Mouse (Mus musculus) MEL (cell line): Measurements from ENCODE around the gene Hnrnpl. TPM values are rescaled to one million over a fixed set of nuclear protein-coding genes. Genes with fewer than 3 reads are reported as not detected.
A peak's percentile ranks its signal among the peaks of the same experiment; 100 is the strongest.

Source experiments
- DNase-seq: peaks from one replicate; pipeline ENCODE4 v3.0.0; 2011; ENCODE audit warnings: low read depth, low spot score
- H3K27ac ChIP-seq: 2 replicates; pipeline ENCODE4 v1.5.1; 2012; ENCODE audit warnings: low read depth, mild to moderate bottlenecking, control low read depth, low read length, moderate library complexity; ENCODE audit not compliant: control insufficient read depth
- H3K27me3 ChIP-seq, 2 experiments: fragments of 150-350 bp in 1 of 2; sonication (generic) in 1 of 2; 2 replicates each; pipeline ENCODE4 v1.6.1; 2012; ENCODE audit warnings: low read length in 2 of 2, mild to moderate bottlenecking in 2 of 2, improper control_type of control experiment in 1 of 2, moderate library complexity in 1 of 2; ENCODE audit not compliant: insufficient read depth in 2 of 2, control insufficient read depth in 1 of 2
- H3K36me3 ChIP-seq, 2 experiments: 2 replicates each; pipeline ENCODE4 v1.6.1; 2012 to 2014; ENCODE audit warnings: low read length in 2 of 2, improper control_type of control experiment in 1 of 2, inconsistent platforms in 1 of 2, mild to moderate bottlenecking in 1 of 2; ENCODE audit not compliant: insufficient read depth in 2 of 2, control insufficient read depth in 1 of 2
- H3K4me1 ChIP-seq, 2 experiments: fragments of 150-350 bp in 1 of 2; sonication (generic) in 1 of 2; 2 replicates each; pipeline ENCODE4 v1.6.1; 2012; ENCODE audit warnings: low read length in 2 of 2, improper control_type of control experiment in 1 of 2, mild to moderate bottlenecking in 1 of 2; ENCODE audit not compliant: insufficient read depth in 2 of 2, control insufficient read depth in 1 of 2
- H3K4me3 ChIP-seq, 2 experiments: fragments of 150-350 bp in 1 of 2; sonication (generic) in 1 of 2; 2 replicates each; pipeline ENCODE4 v1.5.1; 2012; ENCODE audit warnings: low read depth in 2 of 2, low read length in 2 of 2, mild to moderate bottlenecking in 2 of 2, moderate library complexity in 2 of 2, control low read depth in 1 of 2, improper control_type of control experiment in 1 of 2; ENCODE audit not compliant: control insufficient read depth in 1 of 2, insufficient read depth in 1 of 2
- H3K79me2 ChIP-seq: 2 replicates; pipeline ENCODE4 v1.6.1; 2012; ENCODE audit warnings: mild to moderate bottlenecking, low read length, moderate library complexity; ENCODE audit not compliant: control insufficient read depth, poor library complexity, insufficient read depth
- H3K9ac ChIP-seq: 2 replicates; pipeline ENCODE4 v1.6.1; 2012; ENCODE audit warnings: low read depth, mild to moderate bottlenecking, control low read depth, low read length, moderate library complexity; ENCODE audit not compliant: control insufficient read depth, poor library complexity, severe bottlenecking
- H3K9me3 ChIP-seq: fragments of 150-350 bp; sonication (generic); replicated peaks from 2 replicates; pipeline ENCODE4 v1.6.1; 2012; ENCODE audit warnings: mild to moderate bottlenecking, low read length, improper control_type of control experiment, moderate library complexity; ENCODE audit not compliant: insufficient read depth
- BHLHE40 ChIP-seq: IDR thresholded peaks from 2 replicates; pipeline ENCODE4 v1.6.1; 2012; ENCODE audit warnings: low read depth, mild to moderate bottlenecking, inconsistent platforms, low read length, improper control_type of control experiment, borderline replicate concordance
- CHD1 ChIP-seq: IDR thresholded peaks from 2 replicates; pipeline ENCODE4 v1.6.1; 2012; ENCODE audit warnings: low read depth, mild to moderate bottlenecking, inconsistent platforms, low read length, improper control_type of control experiment
- CHD2 ChIP-seq: IDR thresholded peaks from 2 replicates; pipeline ENCODE4 v1.6.1; 2011; ENCODE audit warnings: low read length, improper control_type of control experiment
- CTCF ChIP-seq, 3 experiments: IDR thresholded peaks in 2 of 3; conservative IDR thresholded peaks in 1 of 3; 2 replicates each; pipeline ENCODE4 v1.5.1; 2011 to 2012; ENCODE audit warnings: low read length in 3 of 3, low read depth in 2 of 3, mild to moderate bottlenecking in 2 of 3, improper control_type of control experiment in 1 of 3, inconsistent platforms in 1 of 3, mixed read lengths in 1 of 3, moderate library complexity in 1 of 3; ENCODE audit not compliant: control insufficient read depth in 1 of 3, insufficient read depth in 1 of 3, poor library complexity in 1 of 3, severe bottlenecking in 1 of 3
- E2F4 ChIP-seq: IDR thresholded peaks from 2 replicates; pipeline ENCODE4 v1.6.1; 2011; ENCODE audit warnings: low read depth, low read length, improper control_type of control experiment, borderline replicate concordance
- ELF1 ChIP-seq: IDR thresholded peaks from 2 replicates; pipeline ENCODE4 v1.6.1; 2014; ENCODE audit warnings: low read depth, mild to moderate bottlenecking, inconsistent platforms, low read length, improper control_type of control experiment, moderate library complexity
- EP300 ChIP-seq, 2 experiments: IDR thresholded peaks; 2 replicates each; pipeline ENCODE4 v1.6.1; 2011; ENCODE audit warnings: improper control_type of control experiment in 2 of 2, low read length in 2 of 2, low read depth in 1 of 2, mild to moderate bottlenecking in 1 of 2
- ETS1 ChIP-seq: IDR thresholded peaks from 2 replicates; pipeline ENCODE4 v1.6.1; 2012; ENCODE audit warnings: low read depth, mild to moderate bottlenecking, inconsistent platforms, low read length, improper control_type of control experiment, moderate library complexity
- GABPA ChIP-seq: IDR thresholded peaks from 2 replicates; pipeline ENCODE4 v1.6.1; 2012; ENCODE audit warnings: low read depth, mild to moderate bottlenecking, inconsistent platforms, low read length, improper control_type of control experiment, moderate library complexity
- GATA1 ChIP-seq: IDR thresholded peaks from 2 replicates; pipeline ENCODE4 v1.6.1; 2011; ENCODE audit warnings: low read depth, low read length, improper control_type of control experiment
- HCFC1 ChIP-seq: IDR thresholded peaks from 2 replicates; pipeline ENCODE4 v1.6.1; 2012; ENCODE audit warnings: low read depth, mild to moderate bottlenecking, inconsistent platforms, low read length, improper control_type of control experiment, moderate library complexity
- JUND ChIP-seq: IDR thresholded peaks from 2 replicates; pipeline ENCODE4 v1.6.1; 2011; ENCODE audit warnings: low read depth, mild to moderate bottlenecking, improper control_type of control experiment, low read length
- MAFK ChIP-seq: IDR thresholded peaks from 2 replicates; pipeline ENCODE4 v1.6.1; 2011; ENCODE audit warnings: low read depth, mild to moderate bottlenecking, low read length, improper control_type of control experiment, borderline replicate concordance
- MAX ChIP-seq: IDR thresholded peaks from 2 replicates; pipeline ENCODE4 v1.6.1; 2011; ENCODE audit warnings: low read length, improper control_type of control experiment
- MAZ ChIP-seq: IDR thresholded peaks from 2 replicates; pipeline ENCODE4 v1.6.1; 2012; ENCODE audit warnings: low read depth, mild to moderate bottlenecking, inconsistent platforms, low read length, improper control_type of control experiment
- MEF2A ChIP-seq: IDR thresholded peaks from 2 replicates; pipeline ENCODE4 v1.6.1; 2014; ENCODE audit warnings: low read depth, mild to moderate bottlenecking, inconsistent platforms, low read length, improper control_type of control experiment; ENCODE audit not compliant: poor library complexity, insufficient replicate concordance, severe bottlenecking; ENCODE audit errors: extremely low read depth
- MXI1 ChIP-seq: IDR thresholded peaks from 2 replicates; pipeline ENCODE4 v1.6.1; 2011; ENCODE audit warnings: mild to moderate bottlenecking, low read depth, low read length, improper control_type of control experiment
- MYB ChIP-seq: IDR thresholded peaks from 2 replicates; pipeline ENCODE4 v1.6.1; 2011; ENCODE audit warnings: mild to moderate bottlenecking, low read depth, low read length, improper control_type of control experiment
- MYC ChIP-seq: IDR thresholded peaks from 2 replicates; pipeline ENCODE4 v1.6.1; 2011; ENCODE audit warnings: low read depth, mild to moderate bottlenecking, low read length, improper control_type of control experiment, moderate library complexity
- NRF1 ChIP-seq: IDR thresholded peaks from 2 replicates; pipeline ENCODE4 v1.6.1; 2014; ENCODE audit warnings: low read depth, mild to moderate bottlenecking, inconsistent platforms, low read length, improper control_type of control experiment, moderate library complexity; ENCODE audit not compliant: poor library complexity, insufficient read depth, severe bottlenecking
- POLR2A ChIP-seq, 2 experiments: IDR thresholded peaks; 2 replicates each; pipeline ENCODE4 v1.6.1; 2011 to 2012; ENCODE audit warnings: low read length in 2 of 2, mild to moderate bottlenecking in 2 of 2, control low read depth in 1 of 2, improper control_type of control experiment in 1 of 2, low read depth in 1 of 2, moderate library complexity in 1 of 2; ENCODE audit not compliant: control insufficient read depth in 1 of 2, insufficient read depth in 1 of 2, poor library complexity in 1 of 2
- POLR2AphosphoS2 ChIP-seq: IDR thresholded peaks from 2 replicates; pipeline ENCODE4 v1.6.1; 2011; ENCODE audit warnings: low read length, improper control_type of control experiment
- POLR2AphosphoS5 ChIP-seq: IDR thresholded peaks from 2 replicates; pipeline ENCODE4 v1.6.1; 2012; ENCODE audit warnings: low read depth, borderline replicate concordance, mild to moderate bottlenecking, inconsistent platforms, low read length, moderate library complexity, mixed read lengths
- RAD21 ChIP-seq: IDR thresholded peaks from 2 replicates; pipeline ENCODE4 v1.6.1; 2011; ENCODE audit warnings: mild to moderate bottlenecking, low read depth, low read length, improper control_type of control experiment
- RCOR1 ChIP-seq: IDR thresholded peaks from 2 replicates; pipeline ENCODE4 v1.6.1; 2012; ENCODE audit warnings: low read depth, mild to moderate bottlenecking, inconsistent platforms, low read length, improper control_type of control experiment
- SIN3A ChIP-seq: IDR thresholded peaks from 2 replicates; pipeline ENCODE4 v1.6.1; 2012; ENCODE audit warnings: low read length, improper control_type of control experiment, inconsistent platforms
- SMC3 ChIP-seq: IDR thresholded peaks from 2 replicates; pipeline ENCODE4 v1.6.1; 2011; ENCODE audit warnings: low read depth, low read length, improper control_type of control experiment
- TAL1 ChIP-seq: IDR thresholded peaks from 2 replicates; pipeline ENCODE4 v1.6.1; 2012; ENCODE audit warnings: mild to moderate bottlenecking, inconsistent platforms, low read length, moderate library complexity, mixed read lengths
- TBP ChIP-seq: IDR thresholded peaks from 2 replicates; pipeline ENCODE4 v1.8.0; 2011; ENCODE audit warnings: low read depth, low read length, improper control_type of control experiment
- TCF12 ChIP-seq: IDR thresholded peaks from 2 replicates; pipeline ENCODE4 v1.6.1; 2014; ENCODE audit warnings: low read depth, mild to moderate bottlenecking, inconsistent platforms, low read length, improper control_type of control experiment, moderate library complexity
- UBTF ChIP-seq: IDR thresholded peaks from 2 replicates; pipeline ENCODE4 v1.6.1; 2012; ENCODE audit warnings: low read depth, mild to moderate bottlenecking, inconsistent platforms, low read length, improper control_type of control experiment, moderate library complexity, borderline replicate concordance; ENCODE audit not compliant: insufficient read depth
- USF1 ChIP-seq: IDR thresholded peaks from 2 replicates; pipeline ENCODE4 v1.6.1; 2014; ENCODE audit warnings: low read depth, mild to moderate bottlenecking, inconsistent platforms, low read length, improper control_type of control experiment, moderate library complexity
- ZC3H11A ChIP-seq: IDR thresholded peaks from 2 replicates; pipeline ENCODE4 v1.6.1; 2012; ENCODE audit warnings: low read depth, mild to moderate bottlenecking, inconsistent platforms, low read length, improper control_type of control experiment
- ZKSCAN1 ChIP-seq: IDR thresholded peaks from 2 replicates; pipeline ENCODE4 v1.6.1; 2012; ENCODE audit warnings: low read depth, mild to moderate bottlenecking, inconsistent platforms, low read length, improper control_type of control experiment, moderate library complexity
- ZMIZ1 ChIP-seq: IDR thresholded peaks from 2 replicates; pipeline ENCODE4 v1.6.1; 2012; ENCODE audit warnings: low read depth, mild to moderate bottlenecking, inconsistent platforms, low read length, improper control_type of control experiment, moderate library complexity
- ZNF384 ChIP-seq: IDR thresholded peaks from 2 replicates; pipeline ENCODE4 v1.6.1; 2012; ENCODE audit warnings: low read depth, mild to moderate bottlenecking, inconsistent platforms, low read length, improper control_type of control experiment
- polyA plus RNA-seq, 2 experiments: library from polyadenylated mRNA; stranded (reverse) in 1 of 2; unstranded in 1 of 2; fragments of >175 nt in 1 of 2; fragments of >200 nt in 1 of 2; gene quantifications; 2 replicates each; pipeline versions ENCODE4 v1.2.1 to v1.2.4; 2012; ENCODE audit warnings: low replicate concordance in 2 of 2, low read depth in 1 of 2; ENCODE audit not compliant: insufficient read length in 2 of 2, insufficient read depth in 1 of 2, missing spikeins in 1 of 2
- total RNA-seq: library from RNA; depleted of rRNA; stranded (reverse); fragments of 300-350 nt; gene quantifications from 2 replicates; pipeline ENCODE4 v1.2.3, GENCODE M21; 2012

Hnrnpl gene
- total and polyA plus RNA-seq, 3 experiments: 246 to 1,095 (median 684) TPM

GRCm38 (mm10) chr7:28796562-28796975 lies 11.8 kb upstream of the Hnrnpl start:
- Histone ChIP-seq H3K4me1 (peaks cover 0 to 7% of the 10 kb centered on the region in 2 experiments; a peak in 2 of 4 replicates), H3K27ac (peak overlapping the region; percentile 53), H3K9me3 (no peaks in the 10 kb centered on the region), H3K79me2 (peaks cover 9% of the 10 kb centered on the region; the same call in 1 of the 2 replicates), H3K4me3 (peak overlapping the region; percentile 54 to 62)
- no peak for TF ChIP-seq POLR2AphosphoS2
- peak; percentile 93 for TF ChIP-seq SMC3
- TF ChIP-seq CHD2: no peak
- TF ChIP-seq GABPA: no peak
- TF ChIP-seq MAFK: no peak
- TF ChIP-seq RAD21: peak; percentile 83
- TF ChIP-seq TBP: 0 out of 2 replicates have a peak, but pooled peaks have one; percentile 35
- TF ChIP-seq MAX: peak; percentile 69
- no peak for TF ChIP-seq MYB
- TF ChIP-seq JUND: no peak
- TF ChIP-seq ZC3H11A: peak; percentile 80
- no peak for TF ChIP-seq TAL1
- no peak for TF ChIP-seq ETS1
- TF ChIP-seq MYC: peak; percentile 80
- no peak for TF ChIP-seq BHLHE40
- peak; percentile 80 for TF ChIP-seq MXI1
- no peak for TF ChIP-seq USF1
- no peak for TF ChIP-seq ZMIZ1
- TF ChIP-seq GATA1: no peak
- peak; percentile 63 for TF ChIP-seq HCFC1
- no peak for TF ChIP-seq ZKSCAN1
- TF ChIP-seq UBTF: no peak
- peak; percentile 43 for TF ChIP-seq TCF12
- peak; percentile 76 for TF ChIP-seq SIN3A
- no peak for TF ChIP-seq RCOR1
- TF ChIP-seq E2F4: no peak
- TF ChIP-seq CHD1: no peak
- TF ChIP-seq MAZ: peak; percentile 31; the same call in 1 of the 2 replicates
- TF ChIP-seq ZNF384: peak; percentile 67; the same call in 1 of the 2 replicates
- no peak for TF ChIP-seq EP300 (IDR thresholded peaks at IDR 0.05; ENCODE audit: low read depth in 1 of 2, low read length in 2 of 2)
- peak; percentile 20 to 58; a peak in 1 of 4 replicates for TF ChIP-seq POLR2A (IDR thresholded peaks at IDR 0.05; ENCODE audit: control insufficient read depth in 1 of 2, insufficient read depth in 1 of 2, low read depth in 1 of 2, low read length in 2 of 2, poor library complexity in 1 of 2)
- TF ChIP-seq MEF2A: no peak
- peak; percentile 57; the same call in 1 of the 2 replicates for TF ChIP-seq ELF1
- TF ChIP-seq POLR2AphosphoS5: no peak
- peak; percentile 95 to 96 (median 96) for TF ChIP-seq CTCF (IDR thresholded peaks at IDR 0.05 in 2 of 3, conservative IDR thresholded peaks at IDR 0.05 in 1 of 3; ENCODE audit: control insufficient read depth in 1 of 3, insufficient read depth in 1 of 3, low read depth in 2 of 3, low read length in 3 of 3, poor library complexity in 1 of 3, severe bottlenecking in 1 of 3)
- TF ChIP-seq NRF1: peak; percentile 45; the same call in 1 of the 2 replicates
- TF ChIP-seq, all 39 proteins: peak for 16
- Histone ChIP-seq H3K9ac (peak overlapping the region; percentile 77), H3K27me3 (no peaks in the 10 kb centered on the region), H3K36me3 (no peaks in the 10 kb centered on the region)
- peak; percentile 87 for DNase-seq
